Comparison of ENCODE assay signal across 22 mouse cellular contexts in the genomic region with DNA sequence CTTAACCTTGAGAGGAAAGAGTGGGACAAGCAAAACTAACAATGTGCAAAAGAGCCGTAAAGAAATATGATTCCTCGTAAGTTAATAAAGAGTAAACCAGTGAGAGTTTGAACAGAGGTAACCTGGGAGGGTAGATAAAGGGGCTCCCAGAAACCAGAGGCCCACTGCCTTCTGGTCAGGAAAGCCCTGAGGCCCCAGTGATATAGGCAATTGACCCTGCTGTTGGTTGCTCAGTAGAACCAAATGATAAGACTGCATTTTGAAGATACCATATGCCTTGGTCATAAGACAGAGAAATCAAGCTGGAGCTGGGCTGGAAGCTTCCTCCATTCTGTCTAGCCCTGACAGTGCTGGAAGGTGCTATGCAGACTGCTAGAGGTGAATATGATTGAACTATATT. TPM values are rescaled to one million over a fixed set of nuclear protein-coding genes. Genes with fewer than 3 reads are reported as not detected.
DNase-seq lines count a peak whose midpoint lies in the region; ATAC-seq and TF ChIP-seq lines count a peak whose summit lies in the region.
"Had no signal": no experiment of that assay in that cellular context is flagged by ENCODE, and none has a peak within 500 bp of the region (broad histone marks: within the 10 kb centered on the region; RNA-seq: fewer than 3 reads in every experiment).

No protein-coding gene starts in this region.

- H3K9me3 ChIP-seq in liver, embryonic 11.5 days (ENCODE audit: control insufficient read depth, low read length), result no peaks in the 10 kb centered on the region
- no peaks in the 10 kb centered on the region for H3K9me3 ChIP-seq in liver, embryonic 12.5 days (replicated peaks)
- no peaks in the 10 kb centered on the region for H3K9me3 ChIP-seq in liver, embryonic 14.5 days (ENCODE audit: control insufficient read depth, low read length)
- no peaks in the 10 kb centered on the region for H3K9me3 ChIP-seq in liver, embryonic 16.5 days (replicated peaks; ENCODE audit: control insufficient read depth, low read length)
- H3K9me3 ChIP-seq: embryonic facial prominence, embryonic 13.5 days; embryonic facial prominence, embryonic 15.5 days; forebrain, embryonic 10.5 days; forebrain, embryonic 12.5 days had no signal

- H3K27ac ChIP-seq in liver, embryonic 11.5 days (ENCODE audit: low read depth, low read length), result no peak overlapping the region
- 0 out of 2 replicates have a peak overlapping the region, but pooled peaks have one; percentile 14 for H3K27ac ChIP-seq in liver, embryonic 12.5 days
- H3K27ac ChIP-seq in liver, embryonic 14.5 days, result no peak overlapping the region
- H3K27ac ChIP-seq in liver, embryonic 16.5 days (ENCODE audit: low read length), result no peak overlapping the region
- H3K27ac ChIP-seq: embryonic facial prominence, embryonic 13.5 days; embryonic facial prominence, embryonic 15.5 days; forebrain, embryonic 10.5 days; forebrain, embryonic 12.5 days had no signal

- no peak overlapping the region for H3K9ac ChIP-seq in liver, embryonic 11.5 days (ENCODE audit: low read depth, low read length)
- H3K9ac ChIP-seq in liver, embryonic 12.5 days, result no peak overlapping the region
- no peak overlapping the region for H3K9ac ChIP-seq in liver, embryonic 14.5 days (replicated peaks)
- no peak overlapping the region for H3K9ac ChIP-seq in liver, embryonic 16.5 days (ENCODE audit: low read depth, low read length)
- H3K9ac ChIP-seq: embryonic facial prominence, embryonic 13.5 days; embryonic facial prominence, embryonic 15.5 days; forebrain, embryonic 12.5 days had no signal

- H3K27me3 ChIP-seq in liver, embryonic 11.5 days (replicated peaks; ENCODE audit: control insufficient read depth, insufficient read depth, low read length), result no peaks in the 10 kb centered on the region
- H3K27me3 ChIP-seq in liver, embryonic 12.5 days (replicated peaks), result no peaks in the 10 kb centered on the region
- H3K27me3 ChIP-seq in liver, embryonic 14.5 days (ENCODE audit: control insufficient read depth, insufficient read depth, low read length), result no peaks in the 10 kb centered on the region
- no peaks in the 10 kb centered on the region for H3K27me3 ChIP-seq in liver, embryonic 16.5 days (ENCODE audit: control insufficient read depth, insufficient read depth, low read depth, low read length)
- H3K27me3 ChIP-seq: embryonic facial prominence, embryonic 13.5 days; embryonic facial prominence, embryonic 15.5 days; forebrain, embryonic 12.5 days had no signal

- peak; percentile 91 for ATAC-seq in liver, embryonic 11.5 days (replicated peaks; ENCODE audit: low FRiP score)
- ATAC-seq in liver, embryonic 12.5 days, result peak; percentile 82
- peak; percentile 70 for ATAC-seq in liver, embryonic 14.5 days (ENCODE audit: insufficient read depth)
- ATAC-seq in liver, embryonic 16.5 days (ENCODE audit: low read depth), result peak; percentile 11; the same call in 1 of the 2 replicates
- ATAC-seq: forebrain, embryonic 14.5 days; forebrain, embryonic 16.5 days had no signal

- TF ChIP-seq EP300 in liver, embryonic 14.5 days (IDR thresholded peaks at IDR 0.05; ENCODE audit: low read depth), result 0 out of 2 replicates have a peak, but pooled peaks have one; percentile 5

- H3K4me2 ChIP-seq in liver, embryonic 11.5 days, result no peak overlapping the region; the same call in 1 of the 2 replicates
- no peak overlapping the region for H3K4me2 ChIP-seq in liver, embryonic 12.5 days
- no peak overlapping the region for H3K4me2 ChIP-seq in liver, embryonic 14.5 days (ENCODE audit: low read depth)
- no peak overlapping the region for H3K4me2 ChIP-seq in liver, embryonic 16.5 days (ENCODE audit: low read depth, low read length)
- H3K4me2 ChIP-seq: embryonic facial prominence, embryonic 13.5 days; embryonic facial prominence, embryonic 15.5 days; forebrain, embryonic 12.5 days had no signal

- no peak overlapping the region for H3K4me3 ChIP-seq in liver, embryonic 11.5 days (ENCODE audit: low read depth, low read length)
- no peak overlapping the region for H3K4me3 ChIP-seq in liver, embryonic 12.5 days
- no peak overlapping the region for H3K4me3 ChIP-seq in liver, embryonic 14.5 days (ENCODE audit: insufficient read depth in 1 of 2, low read depth in 2 of 2, low read length in 2 of 2)
- H3K4me3 ChIP-seq in liver, embryonic 16.5 days (ENCODE audit: low read depth, low read length), result no peak overlapping the region
- H3K4me3 ChIP-seq: embryonic facial prominence, embryonic 13.5 days; embryonic facial prominence, embryonic 15.5 days; erythroblast, embryonic 14.5 days; forebrain, embryonic 10.5 days; forebrain, embryonic 12.5 days had no signal

- no peak for TF ChIP-seq CTCF in liver, embryonic 14.5 days (IDR thresholded peaks at IDR 0.05; ENCODE audit: low read depth)

- DNase-seq in liver, embryonic 11.5 days (ENCODE audit: low spot score), result no peak
- DNase-seq in liver, embryonic 14.5 days (ENCODE audit: low read depth in 3 of 3, low spot score in 3 of 3), result no peak
- no peak for DNase-seq in layer of hippocampus, postnatal 10 days (ENCODE audit: low spot score in 2 of 2)
- DNase-seq in adrenal gland, postnatal 10 days, result no peak
- DNase-seq in left cerebral cortex, adult 8-10 months (ENCODE audit: low spot score in 2 of 2), result no peak
- DNase-seq: adrenal gland, adult 2 months; adrenal gland, postnatal 14 days; adrenal gland, postnatal 36 days; cerebellum, adult 11-12 months; cerebellum, adult 2 months; cerebellum, adult 9-10 months; cerebellum, postnatal 10 days; cerebellum, postnatal 25 days had no signal

- no peaks in the 10 kb centered on the region for H3K4me1 ChIP-seq in liver, embryonic 11.5 days (replicated peaks; ENCODE audit: control insufficient read depth, insufficient read depth, low read length)
- H3K4me1 ChIP-seq in liver, embryonic 12.5 days, result peaks cover 16% of the 10 kb centered on the region; the same call in 1 of the 2 replicates
- H3K4me1 ChIP-seq in liver, embryonic 14.5 days (replicated peaks; ENCODE audit: control insufficient read depth in 2 of 2, insufficient read depth in 2 of 2, low read length in 1 of 2), result peaks cover 0 to 5% of the 10 kb centered on the region in 2 experiments; a peak in 3 of 4 replicates
- no peaks in the 10 kb centered on the region for H3K4me1 ChIP-seq in liver, embryonic 16.5 days (ENCODE audit: control insufficient read depth, low read depth, low read length)
- H3K4me1 ChIP-seq: embryonic facial prominence, embryonic 13.5 days; embryonic facial prominence, embryonic 15.5 days; forebrain, embryonic 10.5 days; forebrain, embryonic 12.5 days had no signal

- 77% methylated on average over 2 of the region's 2 CpGs for WGBS in liver, embryonic 11.5 days
- 35% methylated on average over 2 of the region's 2 CpGs for WGBS in liver, embryonic 12.5 days (ENCODE audit: insufficient replicate concordance)
- WGBS in liver, embryonic 14.5 days (ENCODE audit: insufficient replicate concordance), result 28% methylated on average over 2 of the region's 2 CpGs
- 42% methylated on average over 2 of the region's 2 CpGs for whole genome bisulfite sequencing in liver, embryonic 16.5 days (ENCODE audit: insufficient replicate concordance)

- no peaks in the 10 kb centered on the region for H3K36me3 ChIP-seq in liver, embryonic 11.5 days (ENCODE audit: control insufficient read depth, insufficient read depth, low read length)
- H3K36me3 ChIP-seq in liver, embryonic 12.5 days, result no peaks in the 10 kb centered on the region
- H3K36me3 ChIP-seq in liver, embryonic 14.5 days (replicated peaks; ENCODE audit: control insufficient read depth, insufficient read depth, low read depth), result no peaks in the 10 kb centered on the region
- no peaks in the 10 kb centered on the region for H3K36me3 ChIP-seq in liver, embryonic 16.5 days (ENCODE audit: control insufficient read depth, insufficient read depth)
- H3K36me3 ChIP-seq: embryonic facial prominence, embryonic 13.5 days; embryonic facial prominence, embryonic 15.5 days; forebrain, embryonic 10.5 days; forebrain, embryonic 12.5 days had no signal

RNA-seq across cellular contexts. Expression of a gene that starts 45.1 kb away (rescaled TPM):
- 33.0 and 36.3 TPM in 2 replicates for polyA plus RNA-seq in liver, embryonic 11.5 days (2014; fragmentation: Nextera tagmentation; extraction: Ambion mirVana)
- polyA plus RNA-seq in liver, embryonic 12.5 days (2016; fragmentation: Nextera tagmentation; extraction: Ambion mirVana), result 13.7 and 14.2 TPM in 2 replicates
- polyA plus RNA-seq in liver, embryonic 14.5 days (2012; rRNA removed), result 5.9 and 6.3 TPM in 2 replicates
- 4.8 and 5.6 TPM in 2 replicates for polyA plus RNA-seq in liver, embryonic 14.5 days (2014; fragmentation: Nextera tagmentation; extraction: Ambion mirVana)
- 5.9 and 6.7 TPM in 2 replicates for polyA plus RNA-seq in liver, embryonic 16.5 days (2015; fragmentation: Nextera tagmentation; extraction: Ambion mirVana)
- 10 to 100 TPM; 77.2 to 80.3 TPM for total RNA-seq in layer of hippocampus, postnatal 10 days (2021)
- 10 to 100 TPM; 18.9 to 28.3 TPM for total RNA-seq in adrenal gland, postnatal 10 days (2021)
- total RNA-seq in left cerebral cortex, adult 8-10 months (2022), result 100 to 1,000 TPM; 115 to 130 (median 124) TPM

RNA-seq across cellular contexts. Expression of a gene that starts 48.8 kb away (rescaled TPM):
- polyA plus RNA-seq in liver, embryonic 11.5 days (2014; fragmentation: Nextera tagmentation; extraction: Ambion mirVana), result 83.7 and 84.4 TPM in 2 replicates
- 58.9 and 62.8 TPM in 2 replicates for polyA plus RNA-seq in liver, embryonic 12.5 days (2016; fragmentation: Nextera tagmentation; extraction: Ambion mirVana)
- polyA plus RNA-seq in liver, embryonic 14.5 days (2012; rRNA removed), result 38.3 and 43.3 TPM in 2 replicates
- 33.3 and 35.1 TPM in 2 replicates for polyA plus RNA-seq in liver, embryonic 14.5 days (2014; fragmentation: Nextera tagmentation; extraction: Ambion mirVana)
- polyA plus RNA-seq in liver, embryonic 16.5 days (2015; fragmentation: Nextera tagmentation; extraction: Ambion mirVana), result 40.7 and 42.1 TPM in 2 replicates
- total RNA-seq in layer of hippocampus, postnatal 10 days (2021), result 100 to 1,000 TPM; 191 to 196 TPM
- 100 to 1,000 TPM in 1 of 2 experiments, 10 to 100 TPM in 1; 85.2 to 118 TPM for total RNA-seq in adrenal gland, postnatal 10 days (2021)
- total RNA-seq in left cerebral cortex, adult 8-10 months (2022), result 100 to 1,000 TPM; 178 to 196 (median 190) TPM

Comparison
In these comparisons a context has a peak if more than half of its experiments do, and no peak if none do; other contexts are left out.
1. ATAC-seq: peak in every context shown above with its lines; median percentile 91 in liver, embryonic 11.5 days; 82 in liver, embryonic 12.5 days; 70 in liver, embryonic 14.5 days; 11 in liver, embryonic 16.5 days.